Mouse (Mus musculus) liver, embryonic 16.5 days (tissue): ENCODE results near the gene Crocc2. TPM values are rescaled to one million over a fixed set of nuclear protein-coding genes. Genes with fewer than 3 reads are reported as not detected.
"Not testable (repeated sequence)": the region's sequence is repeated elsewhere in the genome, so short reads cannot be mapped to it uniquely, and the experiment has no call there.

Experiments
- ATAC-seq: fragments of 200-750 bp; cut with Nextera tagmentation; 2 replicates; pipeline ENCODE4 v1.8.0; 2017; ENCODE audit warnings: low read depth, mild to moderate bottlenecking, moderate number of reproducible peaks, moderate library complexity
- H3K27ac ChIP-seq: fragments of 300-500 bp; sonication (generic); 2 replicates; pipeline ENCODE4 v1.5.1; 2014; ENCODE audit warnings: mild to moderate bottlenecking, low read length
- H3K27me3 ChIP-seq: fragments of 300-500 bp; sonication (generic); 2 replicates; pipeline ENCODE4 v1.6.1; 2014; ENCODE audit warnings: low read depth, low read length, mixed read lengths; ENCODE audit not compliant: control insufficient read depth, insufficient read depth
- H3K36me3 ChIP-seq: fragments of 300-500 bp; sonication (generic); 2 replicates; pipeline ENCODE4 v1.6.1; 2014; ENCODE audit warnings: mild to moderate bottlenecking; ENCODE audit not compliant: control insufficient read depth, insufficient read depth
- H3K4me1 ChIP-seq: fragments of 300-500 bp; sonication (generic); 2 replicates; pipeline ENCODE4 v1.6.1; 2014; ENCODE audit warnings: low read depth, low read length, mixed read lengths; ENCODE audit not compliant: control insufficient read depth
- H3K4me2 ChIP-seq: fragments of 300-500 bp; sonication (generic); 2 replicates; pipeline ENCODE4 v1.6.1; 2014; ENCODE audit warnings: low read depth, low read length, mixed read lengths
- H3K4me3 ChIP-seq: fragments of 300-500 bp; sonication (generic); 2 replicates; pipeline ENCODE4 v1.5.1; 2014; ENCODE audit warnings: low read depth, mild to moderate bottlenecking, low read length
- H3K9ac ChIP-seq: fragments of 300-500 bp; sonication (generic); 2 replicates; pipeline ENCODE4 v1.6.1; 2014; ENCODE audit warnings: low read depth, low read length
- H3K9me3 ChIP-seq: fragments of 300-500 bp; sonication (generic); replicated peaks from 2 replicates; pipeline ENCODE4 v1.6.1; 2016; ENCODE audit warnings: low read length; ENCODE audit not compliant: control insufficient read depth
- WGBS: fragments of 180-500 bp; shearing (Covaris S2); extraction: QIAGEN DNeasy Blood & Tissue Kit; methylation state at CpG from one replicate; pipeline ENCODE4 v1.1.7; 2014; ENCODE audit not compliant: insufficient replicate concordance; 5-methylcytosine and 5-hydroxymethylcytosine counted together
- polyA plus RNA-seq: library from polyadenylated mRNA; unstranded; fragments of >200 nt; fragmentation: Nextera tagmentation; extraction: Ambion mirVana; gene quantifications from 2 replicates; pipeline ENCODE4 v1.2.1, GENCODE M21; 2015

The Crocc2 gene
- polyA plus RNA-seq, 1 experiment from 2014 or later = 0.01 TPM

DNA sequence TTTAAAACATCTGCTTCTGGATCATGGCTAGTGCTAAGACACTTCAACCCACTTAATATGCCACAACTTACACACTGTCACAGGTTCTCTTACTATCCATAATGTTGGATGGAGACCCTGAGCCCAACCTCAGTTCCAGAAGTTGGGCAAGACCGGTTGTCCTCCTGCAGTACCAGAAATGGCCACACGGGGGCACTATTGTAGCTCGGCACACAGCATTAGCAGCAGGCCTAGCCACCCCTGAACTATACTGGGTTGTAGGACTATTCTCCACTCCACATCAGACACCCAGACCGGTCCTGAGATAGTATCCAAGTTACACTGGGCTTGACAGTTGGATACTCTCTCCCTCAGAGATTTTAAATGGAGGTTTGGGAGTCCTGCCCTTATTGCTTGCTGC is 5.9 kb downstream of the Crocc2 start:
- H3K4me3 ChIP-seq = no peak overlapping the region
- peaks cover 10% of the 10 kb centered on the region for H3K27me3 ChIP-seq
- WGBS = 0% methylated on average over 4 of the region's 4 CpGs

DNA sequence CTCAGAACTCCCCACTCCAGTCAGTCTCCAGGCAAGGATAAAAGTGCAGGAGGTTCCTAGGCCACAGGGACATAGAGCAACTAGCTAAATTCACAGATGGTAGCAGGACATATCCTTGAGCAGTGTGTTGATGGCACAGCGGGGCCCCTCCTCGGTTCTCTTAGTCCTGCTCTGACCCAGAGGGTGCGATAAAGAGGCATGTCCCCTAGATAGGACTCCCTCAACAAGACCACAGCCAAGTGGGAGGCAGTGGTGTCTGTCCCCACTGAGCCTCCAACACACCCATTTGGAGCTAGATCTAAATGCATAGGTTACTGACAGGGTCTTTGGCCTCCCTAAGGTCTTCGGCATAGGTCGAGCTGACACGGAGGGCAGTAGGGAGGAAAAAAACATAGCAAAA is 7.3 kb downstream of the Crocc2 start:
- Histone ChIP-seq H3K27me3 (peaks cover 10% of the 10 kb centered on the region), H3K4me2 (no peak overlapping the region), H3K27ac (no peak overlapping the region), H3K4me3 (no peak overlapping the region), H3K9me3 (no peaks in the 10 kb centered on the region), H3K36me3 (no peaks in the 10 kb centered on the region), H3K9ac (no peak overlapping the region), H3K4me1 (no peaks in the 10 kb centered on the region; the same call in 1 of the 2 replicates)
- 14% methylated on average over 6 of the region's 6 CpGs for WGBS
- no peak for ATAC-seq

More for the DNA sequence above, 5.9 kb downstream of the Crocc2 start:
- no peaks in the 10 kb centered on the region for H3K9me3 ChIP-seq
- H3K9ac ChIP-seq = no peak overlapping the region
- H3K36me3 ChIP-seq = no peaks in the 10 kb centered on the region
- H3K27ac ChIP-seq = no peak overlapping the region
- H3K4me2 ChIP-seq = no peak overlapping the region
- peak; percentile 43; the same call in 1 of the 2 replicates for ATAC-seq
- H3K4me1 ChIP-seq = no peaks in the 10 kb centered on the region; the same call in 1 of the 2 replicates

DNA sequence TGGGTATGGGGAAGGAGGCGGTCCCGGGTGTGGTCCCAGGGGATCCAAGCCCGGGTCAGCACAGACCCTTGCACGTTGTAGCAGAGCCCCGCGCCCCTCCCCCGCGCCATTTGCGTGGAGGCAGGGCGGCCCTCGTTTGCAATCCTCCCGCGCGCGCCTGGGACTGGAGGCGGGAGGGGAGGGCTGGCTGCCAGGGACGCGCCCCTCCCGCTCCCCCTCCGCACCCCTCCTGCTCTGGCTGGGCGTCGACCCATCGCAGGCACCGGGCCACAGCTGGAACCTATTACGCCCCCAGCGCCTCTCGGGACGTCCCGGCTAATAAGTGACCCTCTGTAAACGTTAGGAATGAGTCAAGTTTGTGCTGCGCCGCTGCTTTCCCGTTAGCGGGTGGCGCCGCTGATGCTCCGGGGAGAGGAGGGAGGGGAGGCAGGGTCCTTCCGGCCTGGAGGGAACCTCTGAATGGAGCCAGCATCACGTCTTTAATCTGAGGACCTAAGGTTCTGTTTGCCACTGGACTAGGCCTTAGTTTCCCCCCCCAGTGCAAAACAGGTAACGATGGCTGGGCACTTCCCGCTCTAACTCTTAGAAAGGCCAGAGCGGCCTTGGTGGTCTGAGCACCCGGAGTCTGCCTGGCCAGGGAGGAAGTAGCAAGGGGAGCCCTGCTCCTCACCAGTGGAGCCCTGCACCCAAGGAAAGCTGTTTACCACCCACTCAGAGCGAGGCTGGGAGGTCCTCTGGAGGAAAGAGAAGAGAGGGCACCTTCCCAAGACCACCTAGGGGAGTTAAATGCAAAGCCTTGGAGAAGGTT is 8.2 kb downstream of the Crocc2 start:
- no peaks in the 10 kb centered on the region for H3K9me3 ChIP-seq
- ATAC-seq = peak; percentile 27; the same call in 1 of the 2 replicates
- H3K4me1 ChIP-seq = no peaks in the 10 kb centered on the region; the same call in 1 of the 2 replicates
- H3K36me3 ChIP-seq = no peaks in the 10 kb centered on the region
- H3K27ac ChIP-seq = no peak overlapping the region
- H3K9ac ChIP-seq = no peak overlapping the region
- peak overlapping the region; percentile 31 for H3K4me2 ChIP-seq
- H3K27me3 ChIP-seq = peaks cover 10% of the 10 kb centered on the region
- WGBS = 3% methylated on average over 44 of the region's 44 CpGs
- no peak overlapping the region for H3K4me3 ChIP-seq

DNA sequence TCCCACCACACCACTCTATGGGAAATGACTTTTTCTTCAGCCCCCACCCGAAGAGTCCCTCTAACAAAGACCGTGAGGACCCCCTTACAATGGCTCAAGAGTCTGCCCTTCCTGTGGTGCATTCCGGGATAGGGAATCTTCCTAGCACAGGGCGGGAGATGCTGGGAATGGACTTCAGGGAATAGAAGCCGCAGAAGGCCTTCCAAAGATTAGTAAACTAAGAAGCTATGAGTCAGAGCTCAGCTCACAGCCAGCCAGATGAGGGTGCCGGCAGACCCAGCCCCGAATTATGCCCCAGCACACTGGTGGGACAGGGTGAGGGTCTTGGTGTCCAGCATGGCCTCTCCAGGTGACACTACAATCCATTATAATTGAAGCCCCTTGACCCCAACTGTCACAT is 13.8 kb downstream of the Crocc2 start:
- H3K9ac ChIP-seq = no peak overlapping the region
- no peak for ATAC-seq
- 62% methylated on average over 7 of the region's 7 CpGs for WGBS
- H3K27ac ChIP-seq = no peak overlapping the region
- H3K4me3 ChIP-seq = no peak overlapping the region
- no peaks in the 10 kb centered on the region for H3K36me3 ChIP-seq
- no peaks in the 10 kb centered on the region for H3K9me3 ChIP-seq
- H3K4me1 ChIP-seq = no peaks in the 10 kb centered on the region
- H3K27me3 ChIP-seq = peaks cover under 1% of the 10 kb centered on the region; the same call in 1 of the 2 replicates
- no peak overlapping the region for H3K4me2 ChIP-seq

DNA sequence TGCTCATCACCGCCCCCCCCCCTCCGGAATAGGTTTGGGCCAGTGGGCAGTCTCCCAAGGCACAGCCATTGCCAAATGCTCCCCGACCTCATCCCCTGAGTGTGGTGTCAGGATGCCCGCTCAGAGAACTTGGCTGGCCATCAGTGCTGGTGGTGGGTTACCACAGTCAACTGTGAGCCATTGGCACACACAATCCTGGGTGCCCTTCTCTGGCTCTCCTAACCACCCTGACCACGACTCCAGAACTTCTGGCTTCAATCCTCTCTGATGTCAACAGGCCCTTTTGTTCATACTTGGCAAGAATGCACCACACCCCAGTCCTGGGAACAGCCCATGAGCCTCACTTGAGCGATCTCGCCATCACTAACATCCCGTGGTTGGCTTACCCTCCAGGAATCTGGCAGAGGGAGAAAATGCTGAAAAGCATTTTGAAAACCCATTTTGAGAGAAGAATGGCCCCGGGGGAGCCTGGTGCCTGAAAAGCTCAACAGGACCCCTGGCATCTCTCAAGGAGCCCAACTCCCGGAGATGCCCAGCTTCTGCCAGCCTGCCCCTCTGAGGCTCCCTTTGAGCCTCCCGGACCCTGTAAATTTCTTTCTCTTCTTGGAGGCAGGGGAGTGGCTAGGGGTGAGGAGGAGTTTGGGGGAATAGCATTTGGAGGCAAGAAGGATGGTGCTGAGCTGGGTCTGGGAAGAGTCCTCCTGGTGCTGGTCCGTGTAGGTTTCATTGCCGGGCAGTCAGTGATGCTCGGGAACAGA is 15.7 kb downstream of the Crocc2 start:
- ATAC-seq = no peak
- Histone ChIP-seq H3K4me2 (no peak overlapping the region), H3K9me3 (no peaks in the 10 kb centered on the region), H3K36me3 (no peaks in the 10 kb centered on the region), H3K27me3 (no peaks in the 10 kb centered on the region), H3K27ac (no peak overlapping the region), H3K4me1 (no peaks in the 10 kb centered on the region), H3K9ac (no peak overlapping the region), H3K4me3 (no peak overlapping the region)
- 60% methylated on average over 14 of the region's 14 CpGs for WGBS

DNA sequence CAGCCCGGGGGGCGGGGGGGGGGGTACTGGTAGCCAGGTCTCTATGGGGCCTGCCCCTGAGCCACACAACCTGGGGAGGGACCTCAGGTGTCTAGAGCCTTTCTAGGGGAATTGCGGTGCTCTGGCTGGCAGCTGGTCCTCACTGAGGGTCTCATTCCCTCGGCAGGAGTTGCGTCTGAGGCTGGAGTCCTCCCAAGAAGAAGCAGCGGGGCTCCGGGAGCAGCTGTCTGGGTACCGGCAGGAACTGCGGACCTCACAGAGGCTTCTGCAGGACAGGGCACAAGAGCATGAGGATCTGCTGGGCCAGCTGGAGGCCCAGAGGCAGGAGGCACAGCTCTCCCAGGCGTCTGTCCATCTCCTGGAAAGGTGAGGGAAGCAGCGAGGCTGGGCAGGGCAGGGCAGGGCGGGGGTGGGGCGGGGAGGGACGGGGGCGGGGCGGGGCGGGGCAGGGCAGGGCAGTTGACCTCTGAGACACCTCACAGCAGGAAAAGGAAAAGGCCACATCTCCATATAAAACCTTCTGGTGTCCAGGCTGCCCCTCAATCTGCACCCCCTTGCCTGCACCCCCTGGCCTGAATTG is 22.3 kb downstream of the Crocc2 start:
- Histone ChIP-seq H3K27me3 (no peaks in the 10 kb centered on the region), H3K9ac (no peak overlapping the region), H3K27ac (no peak overlapping the region), H3K4me3 (no peak overlapping the region), H3K4me1 (no peaks in the 10 kb centered on the region), H3K9me3 (no peaks in the 10 kb centered on the region), H3K36me3 (no peaks in the 10 kb centered on the region), H3K4me2 (no peak overlapping the region)
- no peak for ATAC-seq
- 9% methylated on average over 17 of the region's 17 CpGs for whole genome bisulfite sequencing

DNA sequence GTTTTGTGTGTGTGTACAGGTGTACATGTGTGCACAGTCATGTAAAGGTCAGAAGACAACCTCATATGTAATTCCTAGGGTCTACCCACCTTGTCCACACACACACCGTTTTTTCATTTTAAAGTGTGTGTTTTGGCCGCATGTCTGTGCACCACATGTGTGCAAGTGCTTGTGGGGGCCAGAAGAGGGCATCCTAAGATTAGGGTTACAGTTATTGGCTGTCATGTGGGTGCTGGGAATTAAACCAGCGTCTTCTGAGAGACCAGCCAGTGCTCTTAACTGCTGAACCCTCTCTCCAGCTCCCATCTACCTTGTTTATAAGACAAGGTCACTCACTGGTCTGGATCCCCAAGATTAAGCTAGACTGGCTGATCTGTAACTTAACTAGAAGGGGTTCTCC is 26.4 kb downstream of the Crocc2 start:
- no peak for ATAC-seq
- Histone ChIP-seq H3K36me3 (no peaks in the 10 kb centered on the region), H3K27ac (no peak overlapping the region), H3K9me3 (no peaks in the 10 kb centered on the region), H3K4me3 (no peak overlapping the region), H3K9ac (no peak overlapping the region), H3K27me3 (no peaks in the 10 kb centered on the region), H3K4me2 (no peak overlapping the region), H3K4me1 (no peaks in the 10 kb centered on the region)
- WGBS = 60% methylated on average over 3 of the region's 3 CpGs

DNA sequence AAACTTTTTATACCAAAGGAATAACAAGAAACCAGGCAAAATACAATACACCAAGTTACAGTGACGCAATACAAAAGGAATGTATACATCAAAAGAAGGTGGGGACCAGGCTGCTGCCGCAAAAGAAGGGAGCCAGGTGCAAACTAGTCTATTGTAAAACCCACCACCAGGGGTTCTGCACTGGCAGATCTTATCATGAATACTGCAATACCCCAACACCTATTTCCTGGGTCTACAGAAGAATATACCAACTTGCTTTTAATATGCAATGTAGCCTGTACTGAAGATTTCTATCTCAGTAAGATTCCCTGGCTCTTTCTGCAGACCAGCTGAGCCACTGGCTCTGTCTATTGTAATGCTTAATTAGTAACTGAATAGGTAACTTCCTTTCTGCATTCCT is 28.9 kb downstream of the Crocc2 start:
- WGBS = 71% methylated on average over 2 of the region's 2 CpGs
- H3K4me1 ChIP-seq, H3K9ac ChIP-seq, H3K4me2 ChIP-seq, H3K36me3 ChIP-seq, H3K4me3 ChIP-seq, H3K9me3 ChIP-seq, H3K27me3 ChIP-seq, H3K27ac ChIP-seq, ATAC-seq: not testable (repeated sequence)

DNA sequence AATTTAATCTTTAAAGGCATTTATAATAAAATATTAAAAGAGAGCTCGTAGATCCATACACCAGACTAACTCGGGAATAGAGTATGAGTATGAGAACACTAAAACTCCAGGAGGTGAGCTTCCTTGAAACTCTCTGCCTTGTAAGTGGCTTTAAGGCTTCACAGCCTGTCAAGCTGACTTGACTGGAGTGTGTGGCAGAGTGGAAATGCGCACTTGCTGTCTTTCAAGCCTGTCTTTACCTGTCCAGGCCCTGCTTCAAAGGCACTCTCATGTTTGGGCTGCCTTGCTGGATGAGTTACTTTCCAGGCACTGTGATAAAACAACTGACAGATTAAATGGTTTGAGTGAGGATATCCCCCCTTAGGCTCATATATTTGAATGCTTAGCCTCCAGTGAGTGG is 29.4 kb downstream of the Crocc2 start:
- no peaks in the 10 kb centered on the region for H3K9me3 ChIP-seq
- H3K4me2 ChIP-seq = no peak overlapping the region
- H3K4me1 ChIP-seq = no peaks in the 10 kb centered on the region
- no peak overlapping the region for H3K27ac ChIP-seq
- 43% methylated on average over 3 of the region's 3 CpGs for WGBS
- no peaks in the 10 kb centered on the region for H3K36me3 ChIP-seq
- no peak overlapping the region for H3K9ac ChIP-seq
- no peaks in the 10 kb centered on the region for H3K27me3 ChIP-seq
- H3K4me3 ChIP-seq = no peak overlapping the region
- no peak for ATAC-seq
